Mouse (Mus musculus) E14TG2a.4 (cell line): ENCODE measurements around the gene Magi2.

ENCODE experiments used
- H3K27me3 ChIP-seq: 2 replicates; pipeline ENCODE4 v1.6.1; 2014; ENCODE audit warnings: low read length, control low read depth; ENCODE audit not compliant: insufficient read depth
- H3K36me3 ChIP-seq: 2 replicates; pipeline ENCODE4 v1.6.1; 2014; ENCODE audit warnings: low read length, control low read depth; ENCODE audit not compliant: insufficient read depth
- H3K4me1 ChIP-seq: replicated peaks from 2 replicates; pipeline ENCODE4 v1.6.1; 2014; ENCODE audit warnings: low read depth, low read length, control low read depth
- H3K4me3 ChIP-seq: replicated peaks from 2 replicates; pipeline ENCODE4 v1.5.1; 2014; ENCODE audit warnings: mild to moderate bottlenecking, low read length
- H3K9me3 ChIP-seq: 2 replicates; pipeline ENCODE4 v1.6.1; 2014; ENCODE audit warnings: low read length, control low read depth
- CTCF ChIP-seq: conservative IDR thresholded peaks from 2 replicates; pipeline ENCODE4 v1.5.1; 2014; ENCODE audit warnings: low read length
- NANOG ChIP-seq: IDR thresholded peaks from 2 replicates; pipeline ENCODE4 v1.6.1; 2014; ENCODE audit warnings: borderline replicate concordance, low read length, mixed read lengths
- POU5F1 ChIP-seq: IDR thresholded peaks from 2 replicates; pipeline ENCODE4 v1.6.1; 2014; ENCODE audit warnings: low read length, borderline replicate concordance

The Magi2 gene

DNA sequence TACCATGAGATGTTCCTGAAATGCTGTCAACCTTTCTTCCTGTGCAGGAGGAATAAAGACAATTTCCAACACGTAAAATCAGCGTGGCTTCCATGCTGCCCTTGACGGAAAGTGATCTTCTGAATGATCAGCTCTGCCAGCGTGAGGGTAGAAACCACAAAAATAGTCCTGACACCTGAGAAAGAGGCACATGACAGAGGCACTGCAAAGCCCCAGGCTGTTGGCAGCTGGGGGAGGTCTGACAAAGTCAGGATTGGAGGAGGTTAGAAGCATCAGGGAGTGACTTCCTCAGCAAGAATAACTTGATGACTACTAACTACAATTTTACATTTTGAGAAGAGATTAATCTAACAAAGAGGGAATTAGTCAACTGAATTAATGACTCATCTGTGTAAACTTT, 835.2 kb downstream of the Magi2 start:
- Histone ChIP-seq H3K4me3 (no peak overlapping the region), H3K9me3 (no peaks in the 10 kb centered on the region), H3K4me1 (no peaks in the 10 kb centered on the region), H3K36me3 (no peaks in the 10 kb centered on the region), H3K27me3 (no peaks in the 10 kb centered on the region)
- TF ChIP-seq CTCF (no peak), NANOG (no peak), POU5F1 (no peak)

DNA sequence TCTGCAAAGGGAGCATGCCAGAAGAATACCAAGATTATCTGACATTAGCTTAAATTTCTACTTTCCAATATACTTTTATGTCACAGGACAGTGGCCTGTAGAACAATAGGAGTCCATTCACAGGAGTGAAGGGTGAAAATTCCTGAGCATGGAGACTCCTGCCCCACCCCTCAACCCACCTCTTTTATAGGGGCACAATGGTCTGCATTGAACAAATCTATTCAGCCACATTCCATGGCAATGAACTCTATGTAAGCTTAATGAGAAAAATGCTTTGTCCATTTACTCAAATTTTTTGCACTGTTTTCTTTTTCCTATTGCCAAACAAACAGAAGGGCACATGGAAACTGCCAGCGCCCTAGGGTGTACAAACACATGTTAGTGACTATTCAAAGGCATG, 838.2 kb downstream of the Magi2 start:
- no peaks in the 10 kb centered on the region for H3K4me1 ChIP-seq
- TF ChIP-seq POU5F1 (no peak), CTCF (no peak), NANOG (no peak)
- H3K27me3 ChIP-seq: no peaks in the 10 kb centered on the region
- no peaks in the 10 kb centered on the region for H3K9me3 ChIP-seq
- no peaks in the 10 kb centered on the region for H3K36me3 ChIP-seq
- H3K4me3 ChIP-seq: no peak overlapping the region

DNA sequence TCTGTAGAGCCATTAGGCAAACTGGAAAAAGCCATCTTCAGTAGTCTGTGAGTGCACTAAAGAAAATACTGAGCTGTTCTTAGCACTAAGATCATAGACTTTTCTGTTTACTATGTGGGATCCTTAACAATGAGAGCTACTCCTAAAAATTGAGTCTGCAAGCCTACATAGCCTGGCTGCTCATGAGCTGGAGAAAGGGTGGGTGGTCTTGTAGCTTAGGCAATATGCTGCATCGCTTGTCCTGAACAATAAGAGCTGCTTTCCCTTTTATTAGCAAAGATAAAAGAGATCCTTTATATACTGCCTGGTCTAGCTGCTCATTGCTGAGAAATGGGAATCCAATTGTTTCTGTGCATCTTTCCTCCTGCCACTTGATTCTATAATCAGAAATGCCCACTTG, 841.7 kb downstream of the Magi2 start:
- TF ChIP-seq CTCF: no peak
- TF ChIP-seq NANOG: no peak
- TF ChIP-seq POU5F1: no peak
- no peaks in the 10 kb centered on the region for H3K4me1 ChIP-seq
- H3K4me3 ChIP-seq: no peak overlapping the region
- H3K36me3 ChIP-seq: no peaks in the 10 kb centered on the region
- no peaks in the 10 kb centered on the region for H3K9me3 ChIP-seq
- no peaks in the 10 kb centered on the region for H3K27me3 ChIP-seq

DNA sequence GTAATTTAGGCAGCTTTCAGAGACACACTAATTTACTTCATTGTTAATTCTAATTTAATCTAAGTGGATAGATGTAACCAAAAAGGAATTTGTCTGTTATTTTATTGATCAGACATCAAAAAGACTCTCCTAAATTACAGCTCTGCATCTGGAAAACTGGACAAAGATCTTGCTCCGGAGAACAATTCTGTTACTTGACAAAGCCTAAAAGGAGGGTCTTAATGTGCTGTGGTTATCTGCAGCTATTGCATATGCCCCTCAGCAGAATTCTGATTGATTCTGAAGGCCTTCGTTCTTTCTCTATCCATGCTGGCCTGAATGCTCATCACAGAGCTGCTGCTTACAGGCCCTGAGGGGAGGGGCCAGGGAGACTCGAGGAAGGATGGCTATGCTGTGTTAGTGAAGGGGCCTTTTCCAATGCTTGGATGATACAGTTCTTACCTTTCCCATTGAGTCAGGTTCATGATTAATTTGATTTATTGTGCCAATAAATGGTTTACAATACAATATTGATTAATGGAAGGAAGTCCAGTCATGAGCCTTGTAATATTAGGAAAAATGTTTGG, 842.2 kb downstream of the Magi2 start:
- Histone ChIP-seq H3K4me1 (no peaks in the 10 kb centered on the region), H3K9me3 (no peaks in the 10 kb centered on the region), H3K4me3 (no peak overlapping the region), H3K36me3 (no peaks in the 10 kb centered on the region), H3K27me3 (no peaks in the 10 kb centered on the region)
- TF ChIP-seq POU5F1: no peak
- no peak for TF ChIP-seq NANOG
- no peak for TF ChIP-seq CTCF

DNA sequence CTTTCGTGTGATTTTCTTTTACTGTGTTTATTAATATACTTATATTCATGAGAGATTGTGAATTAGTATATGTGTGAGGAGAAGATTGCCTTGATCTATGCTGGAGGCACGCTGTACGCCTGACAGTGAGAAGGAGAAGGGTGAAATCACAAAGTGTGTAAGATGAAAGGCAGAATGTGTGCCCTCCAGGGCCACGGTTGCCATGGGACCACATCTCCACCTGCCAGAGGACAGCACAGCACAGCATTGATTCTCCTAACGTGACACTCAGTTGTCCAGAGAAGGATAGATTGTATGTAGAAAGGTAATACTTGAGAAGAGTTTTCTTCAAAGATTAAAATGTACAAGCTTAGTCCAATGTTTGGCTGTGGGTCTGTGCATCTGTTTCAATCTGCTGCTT, 847.3 kb downstream of the Magi2 start:
- H3K27me3 ChIP-seq: no peaks in the 10 kb centered on the region
- H3K4me1 ChIP-seq: no peaks in the 10 kb centered on the region
- no peaks in the 10 kb centered on the region for H3K36me3 ChIP-seq
- H3K9me3 ChIP-seq: no peaks in the 10 kb centered on the region
- TF ChIP-seq NANOG: no peak
- no peak for TF ChIP-seq POU5F1
- no peak overlapping the region for H3K4me3 ChIP-seq

DNA sequence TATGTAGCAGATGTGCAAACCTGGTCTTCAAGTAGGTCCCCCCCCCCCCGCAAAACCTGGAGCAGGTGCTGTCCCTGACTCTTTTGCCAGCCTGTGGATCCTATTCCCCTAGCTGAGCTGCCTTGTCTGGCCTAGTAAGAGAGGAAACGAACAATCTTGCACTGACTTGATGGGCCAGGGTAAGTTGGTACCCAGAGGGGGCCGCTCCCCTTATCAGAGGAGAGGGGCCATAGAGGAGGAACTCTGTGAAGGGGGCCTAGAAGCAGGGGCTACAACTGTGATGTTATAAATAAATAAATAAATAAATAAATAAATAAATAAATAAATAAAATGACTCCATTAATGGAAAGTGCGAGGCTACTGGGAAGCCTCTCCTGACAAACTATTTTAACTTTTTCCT, 848.0 kb downstream of the Magi2 start:
- no peaks in the 10 kb centered on the region for H3K27me3 ChIP-seq

DNA sequence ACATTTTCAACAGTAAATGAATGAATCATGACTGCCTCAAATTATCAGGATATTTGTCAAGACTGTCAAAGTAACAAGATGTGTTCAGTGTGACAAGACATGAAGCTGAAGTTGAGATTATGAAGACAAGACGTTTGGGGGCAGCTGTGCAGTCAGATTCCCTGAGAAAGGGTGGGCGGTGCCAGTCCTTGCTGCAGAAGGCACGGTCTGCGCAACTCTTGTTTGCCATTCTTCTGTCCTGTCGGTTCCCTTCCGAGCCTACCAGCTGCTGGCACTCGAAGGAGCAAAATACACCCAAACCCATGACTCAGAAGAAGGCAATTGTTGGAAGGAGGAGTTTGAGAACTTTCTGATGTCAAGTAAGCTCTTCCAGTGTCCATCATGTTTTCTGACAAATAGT, 852.1 kb downstream of the Magi2 start:
- Histone ChIP-seq H3K9me3 (no peaks in the 10 kb centered on the region), H3K4me1 (peaks cover 4% of the 10 kb centered on the region; the same call in 1 of the 2 replicates), H3K4me3 (no peak overlapping the region), H3K27me3 (no peaks in the 10 kb centered on the region), H3K36me3 (no peaks in the 10 kb centered on the region)
- TF ChIP-seq NANOG: no peak
- no peak for TF ChIP-seq CTCF
- TF ChIP-seq POU5F1: no peak

More for the DNA sequence above, 848.0 kb downstream of the Magi2 start:
- H3K4me3 ChIP-seq: no peak overlapping the region
- no peak for TF ChIP-seq POU5F1
- TF ChIP-seq CTCF: no peak
- TF ChIP-seq NANOG: no peak
- H3K36me3 ChIP-seq: no peaks in the 10 kb centered on the region
- no peaks in the 10 kb centered on the region for H3K9me3 ChIP-seq
- no peaks in the 10 kb centered on the region for H3K4me1 ChIP-seq

DNA sequence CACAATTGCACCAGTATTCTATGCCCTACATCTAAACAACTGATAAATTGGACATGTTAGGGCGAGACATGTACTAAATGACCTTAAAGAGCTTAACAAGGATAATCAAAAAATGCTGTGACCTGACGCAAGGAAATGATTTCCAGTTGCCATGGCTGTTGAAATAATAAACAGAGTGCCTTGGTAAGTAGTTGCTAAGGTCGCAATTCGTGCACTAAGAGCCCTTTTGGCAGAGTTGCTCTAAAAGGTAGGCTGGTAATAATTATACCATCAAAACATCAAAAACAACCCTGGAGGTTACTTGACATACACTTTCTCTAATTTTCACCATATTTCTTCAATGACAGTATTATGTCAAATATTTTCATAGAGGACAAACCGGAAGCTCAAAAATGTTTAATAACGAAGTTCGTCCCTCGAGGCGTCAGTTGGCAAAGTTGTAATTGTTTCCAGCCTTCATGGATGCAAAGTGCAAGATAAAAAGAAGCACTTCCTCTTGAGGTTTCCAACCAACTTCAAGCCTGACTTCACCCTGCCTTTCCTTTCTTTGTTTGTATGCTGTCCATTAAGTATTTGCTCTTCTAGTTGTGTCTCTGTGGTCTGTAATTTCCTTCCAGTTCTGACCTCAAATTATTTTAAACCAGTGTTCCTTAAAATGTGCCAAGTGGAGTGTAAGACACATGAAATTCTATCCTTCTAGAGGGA, 853.9 kb downstream of the Magi2 start:
- H3K4me3 ChIP-seq: no peak overlapping the region
- peaks cover 4% of the 10 kb centered on the region; the same call in 1 of the 2 replicates for H3K4me1 ChIP-seq
- TF ChIP-seq POU5F1: no peak
- TF ChIP-seq CTCF: no peak
- H3K9me3 ChIP-seq: no peaks in the 10 kb centered on the region
- H3K36me3 ChIP-seq: no peaks in the 10 kb centered on the region
- no peaks in the 10 kb centered on the region for H3K27me3 ChIP-seq

DNA sequence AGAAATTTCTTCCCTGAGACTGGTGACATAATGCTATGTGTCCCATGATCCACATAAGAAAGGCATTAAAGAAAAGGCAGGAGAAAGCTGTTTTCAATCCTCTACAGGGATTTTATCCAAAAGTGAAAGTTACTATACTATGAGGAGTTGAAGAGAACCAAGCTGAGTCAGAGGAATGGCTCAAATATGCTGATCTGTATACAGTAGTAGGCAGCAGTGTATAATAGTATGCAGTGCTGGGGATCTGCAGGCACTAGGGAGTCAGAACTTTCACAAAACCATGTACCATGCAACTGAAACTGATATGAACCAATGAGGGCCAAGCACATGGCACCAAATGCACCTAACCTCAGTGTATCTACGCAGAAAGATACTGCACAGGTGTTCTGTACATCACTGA, 855.5 kb downstream of the Magi2 start:
- TF ChIP-seq CTCF: no peak
- TF ChIP-seq POU5F1: no peak
- TF ChIP-seq NANOG: no peak
- Histone ChIP-seq H3K9me3 (no peaks in the 10 kb centered on the region), H3K4me1 (peaks cover 4% of the 10 kb centered on the region; the same call in 1 of the 2 replicates), H3K4me3 (no peak overlapping the region), H3K27me3 (no peaks in the 10 kb centered on the region), H3K36me3 (no peaks in the 10 kb centered on the region)
